8 mouse cellular contexts compared by ENCODE assay signal in the genomic region with DNA sequence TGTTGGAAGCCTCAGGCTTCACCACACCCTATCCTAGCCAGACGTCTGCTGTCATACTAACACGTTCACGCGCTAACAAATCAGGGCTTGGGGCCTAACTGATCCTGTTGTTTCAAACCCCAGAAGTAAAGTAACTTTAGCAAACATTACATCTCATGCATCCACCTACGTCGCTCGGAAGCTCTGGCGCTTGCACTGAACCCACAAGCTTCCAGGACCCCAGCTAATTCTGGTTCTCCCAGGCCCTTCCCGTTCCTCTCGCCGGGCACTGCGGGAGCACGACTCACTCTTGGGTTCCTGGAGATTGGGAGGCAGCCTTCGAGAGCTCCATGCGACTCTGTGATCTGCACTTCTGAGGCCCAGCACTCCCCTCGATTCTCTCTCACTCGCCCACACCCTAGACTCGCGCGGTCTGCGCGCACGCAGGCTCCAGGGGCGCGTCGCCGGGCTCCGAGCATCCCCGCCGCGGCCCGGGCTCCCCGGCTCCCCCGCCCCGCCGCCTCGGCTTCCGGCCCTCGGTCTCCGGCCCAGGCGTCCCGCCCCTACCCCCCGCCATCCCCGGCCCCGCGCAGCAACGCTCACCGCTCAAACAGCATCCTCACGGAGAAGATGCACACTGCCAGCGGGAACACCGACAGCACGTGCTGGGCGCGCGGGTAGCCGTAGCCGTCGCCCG. TPM values are rescaled to one million over a fixed set of nuclear protein-coding genes. Genes with fewer than 3 reads are reported as not detected.
A peak's percentile ranks its signal among the peaks of the same experiment; 100 is the strongest.
DNase-seq lines count a peak whose midpoint lies in the region; ATAC-seq and TF ChIP-seq lines count a peak whose summit lies in the region.

No protein-coding gene starts in this region.

- peak overlapping the region; percentile 72 for H3K9ac ChIP-seq in liver, adult 2 months (ENCODE audit: low read depth, low read length)
- peak overlapping the region; percentile 78 for H3K9ac ChIP-seq in MEL (ENCODE audit: control insufficient read depth, low read depth, low read length, poor library complexity, severe bottlenecking)
- H3K9ac ChIP-seq in heart, embryonic 13.5 days, result peak overlapping the region; percentile 92
- H3K9ac ChIP-seq in midbrain, embryonic 13.5 days (replicated peaks), result peak overlapping the region; percentile 90

- peak overlapping the region; percentile 4; the same call in 1 of the 2 replicates for H3K27ac ChIP-seq in liver, adult 2 months (replicated peaks; ENCODE audit: insufficient read depth, low read depth, low read length)
- peak overlapping the region; percentile 34 for H3K27ac ChIP-seq in MEL (ENCODE audit: control insufficient read depth, low read depth, low read length)
- peak overlapping the region; percentile 79 for H3K27ac ChIP-seq in cortical plate, adult 2 months (ENCODE audit: insufficient read depth, low read length)
- peak overlapping the region; percentile 87 for H3K27ac ChIP-seq in heart, embryonic 13.5 days (replicated peaks)
- H3K27ac ChIP-seq in midbrain, embryonic 13.5 days, result peak overlapping the region; percentile 92

- TF ChIP-seq RAD21 in MEL (IDR thresholded peaks at IDR 0.05; ENCODE audit: low read depth, low read length), result no peak

- WGBS in liver, adult 2 months, result 5% methylated on average over 59 of the region's 59 CpGs
- under 1% methylated on average over 59 of the region's 59 CpGs for WGBS in heart, embryonic 13.5 days
- under 1% methylated on average over 57 of the region's 59 CpGs for WGBS in midbrain, embryonic 13.5 days

- no peaks in the 10 kb centered on the region for H3K36me3 ChIP-seq in liver, adult 2 months (ENCODE audit: control insufficient read depth, insufficient read depth, low read length)
- peaks cover 0 to 31% of the 10 kb centered on the region in 2 experiments; a peak in 2 of 4 replicates for H3K36me3 ChIP-seq in MEL (ENCODE audit: control insufficient read depth in 1 of 2, insufficient read depth in 2 of 2, low read length in 2 of 2)
- H3K36me3 ChIP-seq in heart, embryonic 13.5 days, result no peaks in the 10 kb centered on the region
- no peaks in the 10 kb centered on the region for H3K36me3 ChIP-seq in midbrain, embryonic 13.5 days

- H3K79me2 ChIP-seq in liver, adult 2 months (ENCODE audit: control insufficient read depth, insufficient read depth, low read length), result no peaks in the 10 kb centered on the region
- H3K79me2 ChIP-seq in MEL (ENCODE audit: control insufficient read depth, insufficient read depth, low read length, poor library complexity), result no peaks in the 10 kb centered on the region; the same call in 1 of the 2 replicates

- no peak for DNase-seq in liver, adult 2 months (ENCODE audit: extremely low read depth, low read depth, low spot score)
- DNase-seq in liver, result no peak
- peak; percentile 83 for DNase-seq in MEL (ENCODE audit: low read depth, low spot score)
- DNase-seq in left cerebral cortex, postnatal 14 days (ENCODE audit: low spot score in 2 of 2), result peak; percentile 28 to 48
- no peak for DNase-seq in adrenal gland, adult 8-10 months

- no peaks in the 10 kb centered on the region for H3K27me3 ChIP-seq in liver, adult 2 months (ENCODE audit: control insufficient read depth, insufficient read depth, low read length)
- no peaks in the 10 kb centered on the region for H3K27me3 ChIP-seq in MEL (ENCODE audit: control insufficient read depth in 1 of 2, insufficient read depth in 2 of 2, low read length in 2 of 2)
- no peaks in the 10 kb centered on the region for H3K27me3 ChIP-seq in heart, embryonic 13.5 days (replicated peaks)
- H3K27me3 ChIP-seq in midbrain, embryonic 13.5 days, result no peaks in the 10 kb centered on the region

- no peak for TF ChIP-seq EP300 in MEL (IDR thresholded peaks at IDR 0.05; ENCODE audit: low read depth in 1 of 2, low read length in 2 of 2)

- peak; percentile 34 for ATAC-seq in heart, embryonic 13.5 days (ENCODE audit: extremely low read depth, insufficient number of reproducible peaks, low FRiP score, low TSS enrichment)
- peak; percentile 79 for ATAC-seq in midbrain, embryonic 13.5 days

- H3K4me2 ChIP-seq in heart, embryonic 13.5 days, result peak overlapping the region; percentile 90
- peak overlapping the region; percentile 67 for H3K4me2 ChIP-seq in midbrain, embryonic 13.5 days (replicated peaks)

- H3K4me1 ChIP-seq in liver, adult 2 months (ENCODE audit: control insufficient read depth, insufficient read depth, low read length), result no peaks in the 10 kb centered on the region; the same call in 1 of the 2 replicates
- H3K4me1 ChIP-seq in MEL (ENCODE audit: control insufficient read depth in 1 of 2, insufficient read depth in 2 of 2, low read length in 2 of 2), result peaks cover 17 to 20% of the 10 kb centered on the region in 2 experiments
- H3K4me1 ChIP-seq in cortical plate, adult 2 months (ENCODE audit: control insufficient read depth, insufficient read depth, low read length), result no peaks in the 10 kb centered on the region; the same call in 1 of the 2 replicates
- peaks cover 23% of the 10 kb centered on the region for H3K4me1 ChIP-seq in heart, embryonic 13.5 days
- H3K4me1 ChIP-seq in midbrain, embryonic 13.5 days (replicated peaks), result peaks cover 22% of the 10 kb centered on the region

- H3K4me3 ChIP-seq in liver, adult 2 months (ENCODE audit: insufficient read depth, low read depth, low read length), result peak overlapping the region; percentile 79
- H3K4me3 ChIP-seq in MEL (ENCODE audit: control insufficient read depth in 1 of 2, insufficient read depth in 1 of 2, low read depth in 2 of 2, low read length in 2 of 2), result peak overlapping the region; percentile 70 to 81
- peak overlapping the region; percentile 52 for H3K4me3 ChIP-seq in cortical plate, adult 2 months (ENCODE audit: insufficient read depth, low read length)
- H3K4me3 ChIP-seq in heart, embryonic 13.5 days, result peak overlapping the region; percentile 80
- H3K4me3 ChIP-seq in midbrain, embryonic 13.5 days (replicated peaks), result peak overlapping the region; percentile 77

- no peaks in the 10 kb centered on the region for H3K9me3 ChIP-seq in MEL (replicated peaks; ENCODE audit: insufficient read depth, low read length)
- no peaks in the 10 kb centered on the region for H3K9me3 ChIP-seq in heart, embryonic 13.5 days
- no peaks in the 10 kb centered on the region for H3K9me3 ChIP-seq in midbrain, embryonic 13.5 days

- TF ChIP-seq CTCF in liver, adult 2 months (IDR thresholded peaks at IDR 0.05; ENCODE audit: low read depth, low read length), result no peak
- no peak for TF ChIP-seq CTCF in MEL (IDR thresholded peaks at IDR 0.05 in 2 of 3, conservative IDR thresholded peaks at IDR 0.05 in 1 of 3; ENCODE audit: control insufficient read depth in 1 of 3, insufficient read depth in 1 of 3, low read depth in 2 of 3, low read length in 3 of 3, poor library complexity in 1 of 3, severe bottlenecking in 1 of 3)
- no peak for TF ChIP-seq CTCF in cortical plate, adult 2 months (IDR thresholded peaks at IDR 0.05; ENCODE audit: extremely low read depth, insufficient read depth, low read length)

- no peak for TF ChIP-seq POLR2A in liver, adult 2 months (IDR thresholded peaks at IDR 0.05; ENCODE audit: extremely low read depth, insufficient read depth, low read length)
- no peak for TF ChIP-seq POLR2A in MEL (IDR thresholded peaks at IDR 0.05; ENCODE audit: control insufficient read depth in 1 of 2, insufficient read depth in 1 of 2, low read depth in 1 of 2, low read length in 2 of 2, poor library complexity in 1 of 2)
- no peak for TF ChIP-seq POLR2A in cortical plate, adult 2 months (IDR thresholded peaks at IDR 0.05; ENCODE audit: extremely low read depth, insufficient read depth, low read length)

- intact Hi-C loops in left cerebral cortex, postnatal 14 days (cut with DNase I), result loop anchor here (5.0 kb wide), 1 partner anchor 44 kb away; a partner anchor contains a TSS

TF ChIP-seq in MEL, 35 proteins besides CTCF, POLR2A, EP300 and RAD21 (continues in another document):
- TF ChIP-seq MAFK (IDR thresholded peaks at IDR 0.05; ENCODE audit: borderline replicate concordance, low read depth, low read length) (no peak), RCOR1 (IDR thresholded peaks at IDR 0.05; ENCODE audit: low read depth, low read length) (no peak), TBP (IDR thresholded peaks at IDR 0.05; ENCODE audit: low read depth, low read length) (no peak; the same call in 1 of the 2 replicates)

RNA-seq across cellular contexts. Expression of a gene that starts 0.9 kb away (rescaled TPM):
- total RNA-seq in liver, adult 2 months (2014; rRNA removed), result 3.2 and 3.8 TPM in 2 replicates
- 1.7 and 2.0 TPM in 2 replicates for polyA plus RNA-seq in liver, adult 2 months (2012; rRNA removed)
- 21.8 and 31.5 TPM in 2 replicates for total RNA-seq in MEL (2012; rRNA removed)
- 10 to 100 TPM in 1 of 2 experiments, not detected in 1; 43.5 TPM for polyA plus RNA-seq in MEL (2012; ENCODE audit: insufficient read depth in 1 of 2, insufficient read length in 2 of 2, low read depth in 1 of 2, low replicate concordance in 2 of 2, missing spikeins in 1 of 2)
- polyA plus RNA-seq in cortical plate, adult 2 months (2012; rRNA removed), result 42.5 and 44.5 TPM in 2 replicates
- polyA plus RNA-seq in heart, embryonic 13.5 days (2015; fragmentation: Nextera tagmentation; extraction: Ambion mirVana), result 51.6 and 54.7 TPM in 2 replicates
- 10 to 100 TPM; 38.9 to 39.6 TPM for total RNA-seq in left cerebral cortex, postnatal 14 days (2021)
- 58.4 and 61.1 TPM in 2 replicates for polyA plus RNA-seq in midbrain, embryonic 13.5 days (2015; fragmentation: Nextera tagmentation; extraction: Ambion mirVana)
- total RNA-seq in adrenal gland, adult 8-10 months (2022), result 10 to 100 TPM; 58.2 to 67.4 (median 59.8) TPM

RNA-seq across cellular contexts. Expression of a gene that starts 46.3 kb away (rescaled TPM):
- total RNA-seq in liver, adult 2 months (2014; rRNA removed), result 58.6 and 70.0 TPM in 2 replicates
- 115 and 117 TPM in 2 replicates for polyA plus RNA-seq in liver, adult 2 months (2012; rRNA removed)
- 117 and 125 TPM in 2 replicates for total RNA-seq in MEL (2012; rRNA removed)
- polyA plus RNA-seq in MEL (2012; ENCODE audit: insufficient read depth in 1 of 2, insufficient read length in 2 of 2, low read depth in 1 of 2, low replicate concordance in 2 of 2, missing spikeins in 1 of 2), result 100 to 1,000 TPM in 1 of 2 experiments, not detected in 1; 113 TPM
- 226 and 237 TPM in 2 replicates for polyA plus RNA-seq in cortical plate, adult 2 months (2012; rRNA removed)
- polyA plus RNA-seq in heart, embryonic 13.5 days (2015; fragmentation: Nextera tagmentation; extraction: Ambion mirVana), result 155 and 181 TPM in 2 replicates
- 100 to 1,000 TPM; 129 to 131 TPM for total RNA-seq in left cerebral cortex, postnatal 14 days (2021)
- 167 and 177 TPM in 2 replicates for polyA plus RNA-seq in midbrain, embryonic 13.5 days (2015; fragmentation: Nextera tagmentation; extraction: Ambion mirVana)
- total RNA-seq in adrenal gland, adult 8-10 months (2022), result 100 to 1,000 TPM; 200 to 304 (median 253) TPM

RNA-seq across cellular contexts. Expression of a gene that starts 54.4 kb away (rescaled TPM):
- 147 and 151 TPM in 2 replicates for total RNA-seq in liver, adult 2 months (2014; rRNA removed)
- polyA plus RNA-seq in liver, adult 2 months (2012; rRNA removed), result 233 and 311 TPM in 2 replicates
- total RNA-seq in MEL (2012; rRNA removed), result 0.13 and 0.23 TPM in 2 replicates
- under 1 TPM in 1 of 2 experiments, not detected in 1; 0.52 TPM for polyA plus RNA-seq in MEL (2012; ENCODE audit: insufficient read depth in 1 of 2, insufficient read length in 2 of 2, low read depth in 1 of 2, low replicate concordance in 2 of 2, missing spikeins in 1 of 2)
- polyA plus RNA-seq in cortical plate, adult 2 months (2012; rRNA removed), result 55.3 and 60.4 TPM in 2 replicates
- polyA plus RNA-seq in heart, embryonic 13.5 days (2015; fragmentation: Nextera tagmentation; extraction: Ambion mirVana), result 1.3 and 1.8 TPM in 2 replicates
- 10 to 100 TPM; 34.1 to 35.5 TPM for total RNA-seq in left cerebral cortex, postnatal 14 days (2021)
- 1.3 and 1.6 TPM in 2 replicates for polyA plus RNA-seq in midbrain, embryonic 13.5 days (2015; fragmentation: Nextera tagmentation; extraction: Ambion mirVana)
- total RNA-seq in adrenal gland, adult 8-10 months (2022), result 100 to 1,000 TPM; 189 to 666 (median 461) TPM

Comparison
In these comparisons a context has a peak if more than half of its experiments do, and no peak if none do; other contexts are left out.
1. DNase-seq: peak in MEL (single experiment) and left cerebral cortex, postnatal 14 days (2 of 2); none in liver, adult 2 months (single experiment), liver (single experiment) and adrenal gland, adult 8-10 months (single experiment).
2. H3K27ac ChIP-seq: peak in every context shown above with its lines; median percentile 92 in midbrain, embryonic 13.5 days; 87 in heart, embryonic 13.5 days; 79 in cortical plate, adult 2 months; 34 in MEL; 4 in liver, adult 2 months.
3. RNA of a gene that starts 54.4 kb away (polyA plus RNA-seq): 233 to 311 TPM in liver, adult 2 months and 55.3 to 60.4 TPM in cortical plate, adult 2 months; 1.3 to 1.6 TPM in midbrain, embryonic 13.5 days, 1.3 to 1.8 TPM in heart, embryonic 13.5 days and 0.52 TPM in MEL; every median in the first group is over 10 times any median in the second.
4. Peak in every context shown above with its lines, with median percentiles within 50 percentile points of each other: H3K4me3 ChIP-seq and H3K9ac ChIP-seq.